Mouse (Mus musculus): ENCODE measurements at regions not wholly inside any gene's neighbourhood (a gene's known extent, or its start where the extent isn't known, plus 50 kb on each side); places are given as distances from the start of the nearest gene placed in this dataset.

DNA sequence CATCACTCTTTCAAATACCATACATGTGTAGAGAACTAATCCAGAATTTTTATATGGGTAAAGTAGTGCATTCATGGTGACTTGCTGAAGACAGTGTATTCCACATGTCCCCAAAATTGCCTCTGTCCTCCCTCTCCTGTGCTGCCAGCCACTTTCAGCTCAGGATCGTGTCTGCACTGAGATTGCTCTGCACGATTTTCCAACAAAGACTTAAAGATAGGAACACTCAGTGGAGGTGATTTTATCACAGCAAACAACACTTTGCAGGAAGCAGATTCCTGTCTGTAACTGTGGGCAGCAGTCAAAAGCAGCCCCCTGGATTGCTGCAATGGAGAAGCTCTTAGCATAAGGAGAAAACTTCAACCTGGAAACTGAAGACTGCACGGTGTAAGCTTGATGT is 438.8 kb downstream of the Hs3st1 start:
- 82% methylated on average over 3 of the region's 3 CpGs for WGBS
- ATAC-seq (ENCODE audit: low FRiP score, low read depth): no peak
- H3K27me3 ChIP-seq (replicated peaks): no peaks in the 10 kb centered on the region
- H3K4me1 ChIP-seq: no peaks in the 10 kb centered on the region
- no peak overlapping the region for H3K27ac ChIP-seq
- no peak overlapping the region for H3K9ac ChIP-seq
- no peaks in the 10 kb centered on the region for H3K9me3 ChIP-seq
- H3K4me2 ChIP-seq (replicated peaks): no peak overlapping the region
- no peak overlapping the region for H3K4me3 ChIP-seq
- H3K36me3 ChIP-seq: no peaks in the 10 kb centered on the region

DNA sequence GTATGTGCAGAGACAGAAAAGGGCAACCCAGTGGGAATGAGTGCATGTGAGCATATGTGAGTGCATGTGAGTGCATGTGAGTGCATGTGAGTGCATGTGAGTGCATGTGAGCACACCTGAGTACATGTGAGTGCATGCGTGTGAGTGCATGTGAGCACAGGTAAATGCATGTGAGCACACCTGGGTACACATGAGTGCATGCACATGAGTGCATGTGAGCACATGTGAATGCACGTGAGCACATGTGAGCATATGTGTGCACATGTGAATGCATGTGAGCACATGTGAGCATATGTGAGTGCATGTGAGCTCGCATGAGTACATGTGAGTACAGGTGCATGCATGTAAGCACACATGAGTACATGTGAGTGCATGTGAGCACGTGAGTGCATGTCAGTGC is 434.6 kb upstream of the Clnk start:
- no peak for ATAC-seq (ENCODE audit: low FRiP score, low read depth)
- 91% methylated on average over 4 of the region's 4 CpGs for WGBS

GRCm38 (mm10) chr5:39305794-39306193 is 429.2 kb upstream of the Clnk start:
- Histone ChIP-seq H3K9ac (no peak overlapping the region), H3K9me3 (no peaks in the 10 kb centered on the region)
- 79% methylated on average over 2 of the region's 2 CpGs for WGBS

More for the DNA sequence above, 434.6 kb upstream of the Clnk start:
- Histone ChIP-seq H3K36me3 (no peaks in the 10 kb centered on the region), H3K4me2 (replicated peaks) (no peak overlapping the region), H3K27ac (no peak overlapping the region), H3K27me3 (replicated peaks) (no peaks in the 10 kb centered on the region), H3K4me1 (no peaks in the 10 kb centered on the region), H3K4me3 (no peak overlapping the region), H3K9ac (no peak overlapping the region), H3K9me3 (no peaks in the 10 kb centered on the region)

DNA sequence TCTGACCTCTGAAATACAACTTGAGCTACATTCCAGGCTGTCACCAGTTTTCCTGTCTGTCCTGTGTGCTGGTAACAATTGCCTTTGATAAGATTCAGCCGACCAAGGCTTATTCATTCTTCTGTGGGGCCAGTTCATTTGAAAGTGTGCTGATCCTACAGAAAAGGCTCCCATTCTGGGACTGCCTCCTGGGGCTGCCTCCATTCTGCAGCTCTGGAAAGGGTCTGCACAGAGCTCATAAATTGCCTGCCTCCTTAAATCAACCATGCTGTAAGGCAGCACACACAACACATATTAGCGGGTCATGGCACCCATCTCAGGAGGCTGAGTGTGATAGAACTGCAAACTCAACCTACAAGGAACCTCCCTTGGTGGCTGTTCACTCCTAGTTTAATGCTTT is 416.2 kb upstream of the Clnk start:
- Histone ChIP-seq H3K4me1 (peaks cover 6% of the 10 kb centered on the region; the same call in 1 of the 2 replicates), H3K27ac (no peak overlapping the region), H3K9ac (no peak overlapping the region), H3K27me3 (replicated peaks) (no peaks in the 10 kb centered on the region), H3K36me3 (no peaks in the 10 kb centered on the region), H3K9me3 (no peaks in the 10 kb centered on the region), H3K4me3 (no peak overlapping the region), H3K4me2 (replicated peaks) (no peak overlapping the region)
- ATAC-seq (ENCODE audit: low FRiP score, low read depth): peak; percentile 70
- WGBS: 12% methylated on average over 2 of the region's 2 CpGs

More at GRCm38 (mm10) chr5:39305794-39306193, 429.2 kb upstream of the Clnk start:
- Histone ChIP-seq H3K27ac (no peak overlapping the region), H3K27me3 (replicated peaks) (no peaks in the 10 kb centered on the region), H3K4me3 (no peak overlapping the region), H3K36me3 (no peaks in the 10 kb centered on the region), H3K4me1 (no peaks in the 10 kb centered on the region), H3K4me2 (replicated peaks) (no peak overlapping the region)
- no peak for ATAC-seq (ENCODE audit: low FRiP score, low read depth)

DNA sequence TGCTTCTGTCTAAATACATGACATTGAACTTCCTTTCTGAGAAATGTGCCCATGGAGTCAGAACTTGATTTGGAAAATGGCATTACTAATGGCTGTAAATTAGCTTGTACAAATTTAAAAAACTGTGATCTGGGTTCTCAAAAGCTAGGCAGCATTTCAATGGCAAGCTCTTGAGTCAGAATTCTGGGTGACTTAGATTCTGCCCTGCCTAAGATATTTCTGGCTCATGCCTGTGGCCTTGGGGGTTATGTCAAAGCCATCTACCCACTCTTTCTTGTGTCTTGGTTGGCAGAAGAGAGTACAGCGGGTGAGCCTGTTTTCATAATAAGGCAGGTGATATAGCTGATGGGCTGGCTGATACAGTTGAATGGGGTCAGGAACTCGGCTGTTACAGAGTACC is 404.4 kb upstream of the Clnk start:
- Histone ChIP-seq H3K27ac (no peak overlapping the region), H3K9ac (no peak overlapping the region), H3K4me3 (no peak overlapping the region), H3K4me2 (replicated peaks) (no peak overlapping the region), H3K9me3 (no peaks in the 10 kb centered on the region), H3K4me1 (no peaks in the 10 kb centered on the region), H3K27me3 (replicated peaks) (no peaks in the 10 kb centered on the region), H3K36me3 (no peaks in the 10 kb centered on the region)
- no peak for ATAC-seq (ENCODE audit: low FRiP score, low read depth)
- 88% methylated on average over 2 of the region's 2 CpGs for WGBS

DNA sequence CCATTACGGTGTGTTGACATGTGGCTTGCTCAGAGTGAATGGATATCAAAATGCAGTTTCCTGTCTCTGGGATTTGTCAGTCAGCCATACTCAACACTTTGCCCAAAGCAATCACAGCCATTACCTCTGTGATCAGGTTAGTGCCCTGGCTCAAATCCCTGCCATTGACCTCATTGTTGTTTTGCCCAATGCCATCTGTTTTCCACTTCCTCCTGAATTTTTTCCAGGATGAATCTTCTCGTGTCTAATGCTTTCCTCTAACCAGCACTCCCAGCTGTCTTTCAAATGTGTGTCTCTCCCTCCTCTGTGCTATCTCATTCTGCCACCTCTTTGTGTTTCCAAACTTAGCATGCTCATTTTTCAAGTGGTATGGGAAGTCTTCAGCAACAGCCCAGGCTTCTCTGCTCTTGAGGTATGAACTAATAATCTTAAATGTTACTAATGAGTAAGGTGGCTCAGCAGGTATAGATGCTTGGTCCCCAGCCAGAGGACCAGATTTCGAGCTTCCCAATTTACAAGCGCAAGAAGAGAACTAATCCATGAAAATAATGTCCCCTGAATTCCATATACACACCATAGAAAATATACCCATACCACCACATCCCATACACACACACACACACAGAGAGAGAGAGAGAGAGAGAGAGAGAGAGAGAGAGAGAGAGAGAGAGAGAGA is 397.2 kb upstream of the Clnk start:
- ATAC-seq (ENCODE audit: low FRiP score, low read depth): no peak
- WGBS: 72% methylated on average over 4 of the region's 4 CpGs
- H3K4me1 ChIP-seq: no peaks in the 10 kb centered on the region

DNA sequence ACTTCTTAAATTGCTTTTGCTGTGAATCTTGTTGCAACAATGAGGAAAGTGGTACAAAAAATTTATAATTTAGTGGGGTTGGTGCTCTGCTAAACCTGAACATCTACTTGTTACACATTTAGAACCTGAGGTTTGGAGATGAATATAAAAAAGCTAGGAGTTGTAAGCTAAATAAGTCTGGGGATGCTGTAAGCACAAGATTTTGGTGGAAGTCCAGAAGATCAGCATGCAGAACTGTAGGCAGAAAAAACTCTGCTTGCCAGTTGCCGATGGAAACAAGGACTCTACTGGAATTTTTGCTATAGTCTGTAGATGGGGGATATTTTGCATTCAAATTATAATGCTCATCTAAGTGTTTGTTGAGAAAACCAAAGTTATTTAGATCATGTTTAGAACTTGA is 390.5 kb upstream of the Clnk start:
- Histone ChIP-seq H3K9me3 (no peaks in the 10 kb centered on the region), H3K27ac (no peak overlapping the region), H3K27me3 (replicated peaks) (no peaks in the 10 kb centered on the region), H3K9ac (no peak overlapping the region), H3K4me3 (no peak overlapping the region), H3K4me2 (replicated peaks) (no peak overlapping the region), H3K36me3 (no peaks in the 10 kb centered on the region), H3K4me1 (no peaks in the 10 kb centered on the region)
- ATAC-seq (ENCODE audit: low FRiP score, low read depth): no peak
- WGBS: 97% methylated on average over 1 of the region's 1 CpGs

More for the DNA sequence above, 397.2 kb upstream of the Clnk start:
- Histone ChIP-seq H3K9me3 (no peaks in the 10 kb centered on the region), H3K4me3 (no peak overlapping the region), H3K9ac (no peak overlapping the region), H3K4me2 (replicated peaks) (no peak overlapping the region), H3K27me3 (replicated peaks) (no peaks in the 10 kb centered on the region), H3K36me3 (no peaks in the 10 kb centered on the region), H3K27ac (no peak overlapping the region)

DNA sequence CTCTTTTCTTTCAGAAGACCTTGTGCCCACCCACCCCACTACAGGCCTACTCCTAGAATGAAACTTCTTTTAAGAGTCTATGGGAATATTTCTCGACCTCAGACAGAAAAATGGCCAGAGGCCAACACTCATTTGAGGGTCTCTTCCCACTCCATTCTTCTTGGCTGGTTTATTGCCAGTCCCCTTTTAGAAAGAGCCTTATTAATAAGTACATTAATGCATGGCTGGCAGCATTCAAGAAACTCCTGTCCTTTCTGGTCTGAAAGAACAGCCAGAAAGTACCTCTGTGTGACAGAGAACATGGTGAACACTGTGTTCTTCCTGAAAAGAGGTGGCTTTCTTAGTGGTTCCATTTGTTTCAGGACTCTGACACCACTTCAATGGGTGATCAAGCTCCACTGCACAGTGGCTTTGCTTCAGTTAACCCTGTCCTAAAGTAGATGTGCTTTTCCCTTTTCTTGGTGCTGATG is 384.1 kb upstream of the Clnk start:
- H3K9ac ChIP-seq: no peak overlapping the region
- 51% methylated on average over 1 of the region's 1 CpGs for WGBS
- no peak for ATAC-seq (ENCODE audit: low FRiP score, low read depth)

GRCm38 (mm10) chr5:39257745-39258144 is 381.1 kb upstream of the Clnk start:
- no peak overlapping the region for H3K4me3 ChIP-seq
- no peaks in the 10 kb centered on the region for H3K27me3 ChIP-seq (replicated peaks)
- no peak overlapping the region for H3K4me2 ChIP-seq (replicated peaks)
- H3K36me3 ChIP-seq: no peaks in the 10 kb centered on the region
- H3K9me3 ChIP-seq: no peaks in the 10 kb centered on the region
- no peak for ATAC-seq (ENCODE audit: low FRiP score, low read depth)
- no peak overlapping the region for H3K27ac ChIP-seq
- 95% methylated on average over 2 of the region's 2 CpGs for WGBS
- H3K9ac ChIP-seq: no peak overlapping the region
- no peaks in the 10 kb centered on the region for H3K4me1 ChIP-seq

More for the DNA sequence above, 384.1 kb upstream of the Clnk start:
- no peaks in the 10 kb centered on the region for H3K4me1 ChIP-seq
- no peaks in the 10 kb centered on the region for H3K9me3 ChIP-seq
- no peak overlapping the region for H3K4me3 ChIP-seq
- H3K4me2 ChIP-seq (replicated peaks): no peak overlapping the region
- no peaks in the 10 kb centered on the region for H3K36me3 ChIP-seq
- H3K27me3 ChIP-seq (replicated peaks): no peaks in the 10 kb centered on the region
- no peak overlapping the region for H3K27ac ChIP-seq

GRCm38 (mm10) chr5:39252206-39252605 is 375.6 kb upstream of the Clnk start:
- H3K4me2 ChIP-seq (replicated peaks): no peak overlapping the region
- H3K9me3 ChIP-seq: no peaks in the 10 kb centered on the region
- no peaks in the 10 kb centered on the region for H3K4me1 ChIP-seq
- 68% methylated on average over 3 of the region's 3 CpGs for WGBS
- H3K27me3 ChIP-seq (replicated peaks): no peaks in the 10 kb centered on the region
- ATAC-seq (ENCODE audit: low FRiP score, low read depth): no peak
- H3K36me3 ChIP-seq: no peaks in the 10 kb centered on the region
- no peak overlapping the region for H3K4me3 ChIP-seq
- H3K9ac ChIP-seq: no peak overlapping the region
- no peak overlapping the region for H3K27ac ChIP-seq

DNA sequence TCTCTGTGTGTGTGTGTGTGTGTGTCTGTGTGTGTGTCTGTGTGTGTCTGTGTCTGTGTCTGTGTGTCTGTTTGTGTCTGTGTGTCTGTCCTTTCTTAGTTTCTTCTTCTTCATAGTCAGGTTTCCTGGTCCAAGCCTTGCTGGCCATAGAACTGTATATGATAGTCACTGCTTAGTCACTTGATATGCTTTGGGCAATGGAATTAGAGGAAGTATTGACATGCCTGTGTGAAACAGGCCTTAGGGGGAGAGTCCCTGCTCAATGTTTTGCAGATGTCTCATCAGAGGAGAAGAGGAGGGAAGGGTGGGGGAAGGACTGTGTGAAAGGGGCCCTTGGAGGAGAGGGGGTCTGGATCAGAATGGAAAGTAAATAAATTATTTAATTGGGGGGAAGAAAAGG is 374.4 kb upstream of the Clnk start:
- ATAC-seq (ENCODE audit: low FRiP score, low read depth): no peak

DNA sequence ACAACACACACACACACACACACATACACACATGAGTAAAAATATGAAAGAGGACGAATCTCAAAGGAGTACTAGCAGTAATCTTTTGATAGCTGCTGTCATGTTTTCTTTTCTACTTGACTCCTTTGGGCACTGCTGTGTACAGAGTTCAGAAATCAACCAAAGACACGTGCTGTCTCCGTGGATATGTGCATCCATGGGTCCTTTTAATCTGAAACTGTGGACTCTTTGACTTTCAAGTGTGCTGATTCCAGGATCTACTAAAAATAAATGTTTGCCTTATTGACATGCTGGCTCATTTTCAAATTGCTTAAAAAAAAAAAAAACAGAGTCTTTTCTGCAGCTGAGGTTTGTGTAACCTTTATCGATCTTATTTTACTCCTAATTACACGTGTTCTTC is 343.1 kb upstream of the Clnk start:
- H3K4me3 ChIP-seq: no peak overlapping the region
- 83% methylated on average over 5 of the region's 5 CpGs for WGBS
- no peak for ATAC-seq (ENCODE audit: low FRiP score, low read depth)
- no peak overlapping the region for H3K4me2 ChIP-seq (replicated peaks)
- H3K9me3 ChIP-seq: no peaks in the 10 kb centered on the region
- no peaks in the 10 kb centered on the region for H3K4me1 ChIP-seq
- no peak overlapping the region for H3K9ac ChIP-seq
- no peaks in the 10 kb centered on the region for H3K36me3 ChIP-seq
- no peak overlapping the region for H3K27ac ChIP-seq
- H3K27me3 ChIP-seq (replicated peaks): no peaks in the 10 kb centered on the region

More for the DNA sequence above, 374.4 kb upstream of the Clnk start:
- H3K4me3 ChIP-seq: no peak overlapping the region
- no peaks in the 10 kb centered on the region for H3K4me1 ChIP-seq
- no peak overlapping the region for H3K4me2 ChIP-seq (replicated peaks)
- H3K27me3 ChIP-seq (replicated peaks): no peaks in the 10 kb centered on the region
- no peaks in the 10 kb centered on the region for H3K9me3 ChIP-seq
- H3K9ac ChIP-seq: no peak overlapping the region
- H3K27ac ChIP-seq: no peak overlapping the region
- no peaks in the 10 kb centered on the region for H3K36me3 ChIP-seq

DNA sequence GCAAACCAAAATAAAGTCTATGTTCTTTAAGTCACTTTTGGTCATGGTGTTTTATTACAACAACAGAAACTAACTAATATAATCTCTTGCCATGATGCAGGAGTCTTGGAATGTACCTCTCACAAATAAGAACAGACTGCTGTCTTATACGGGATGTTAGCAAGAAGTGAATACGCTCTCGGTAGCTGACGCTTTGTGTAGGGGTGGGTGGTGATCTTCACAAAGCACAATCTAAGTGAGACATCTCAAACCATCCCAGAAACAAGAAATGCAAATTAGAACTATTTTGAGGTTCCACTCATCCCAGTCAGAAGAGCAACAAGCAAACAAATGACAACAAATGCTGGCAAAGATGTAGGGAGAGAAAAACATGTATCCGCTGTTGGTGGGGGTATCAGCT is 339.7 kb upstream of the Clnk start:
- no peaks in the 10 kb centered on the region for H3K36me3 ChIP-seq
- no peaks in the 10 kb centered on the region for H3K9me3 ChIP-seq
- no peak overlapping the region for H3K27ac ChIP-seq
- no peak for ATAC-seq (ENCODE audit: low FRiP score, low read depth)
- no peaks in the 10 kb centered on the region for H3K27me3 ChIP-seq (replicated peaks)
- 97% methylated on average over 5 of the region's 5 CpGs for WGBS
- H3K4me1 ChIP-seq: no peaks in the 10 kb centered on the region
- no peak overlapping the region for H3K4me3 ChIP-seq
- no peak overlapping the region for H3K9ac ChIP-seq
- no peak overlapping the region for H3K4me2 ChIP-seq (replicated peaks)
